Mouse (Mus musculus): ENCODE measurements around the gene Gm9044. TPM values are rescaled to one million over a fixed set of nuclear protein-coding genes. Genes with fewer than 3 reads are reported as not detected.

Gm9044 gene
- polyA plus RNA-seq, 1 experiment from 2014 or later, result 0.08 TPM

Other genes starting within 250 kb of the Gm9044 start
- gene Mdm1, start 190.6 kb downstream of the Gm9044 start, polyA plus RNA-seq (2015; fragmentation: Nextera tagmentation; extraction: Ambion mirVana), result 36.6 and 37.1 TPM in 2 replicates
- not detected in 2 replicates for gene Il22, start 127.5 kb downstream of the Gm9044 start, polyA plus RNA-seq (2015; fragmentation: Nextera tagmentation; extraction: Ambion mirVana)
- 0.32 and 0.35 TPM in 2 replicates for gene Gm32717, start 91.6 kb downstream of the Gm9044 start, polyA plus RNA-seq (2015; fragmentation: Nextera tagmentation; extraction: Ambion mirVana)
- gene Gm32802, start 73.7 kb downstream of the Gm9044 start, polyA plus RNA-seq (2015; fragmentation: Nextera tagmentation; extraction: Ambion mirVana), result 0.32 and 0.35 TPM in 2 replicates
- not detected in 2 replicates for gene Iltifb, start 37.4 kb downstream of the Gm9044 start, polyA plus RNA-seq (2015; fragmentation: Nextera tagmentation; extraction: Ambion mirVana)
- 0.08 TPM in 1 of 2 replicates, not detected in the other for gene Gm9040, start 5.4 kb downstream of the Gm9044 start, polyA plus RNA-seq (2015; fragmentation: Nextera tagmentation; extraction: Ambion mirVana)
- 0.09 TPM in 1 of 2 replicates, not detected in the other for gene Gm9045, start 5.4 kb upstream of the Gm9044 start, polyA plus RNA-seq (2015; fragmentation: Nextera tagmentation; extraction: Ambion mirVana)
- not detected in 2 replicates for gene Gm9046, start 10.8 kb upstream of the Gm9044 start, polyA plus RNA-seq (2015; fragmentation: Nextera tagmentation; extraction: Ambion mirVana)
- gene Gm9048, start 16.3 kb upstream of the Gm9044 start, polyA plus RNA-seq (2015; fragmentation: Nextera tagmentation; extraction: Ambion mirVana), result not detected in 2 replicates
- gene Gm9049, start 21.7 kb upstream of the Gm9044 start, polyA plus RNA-seq (2015; fragmentation: Nextera tagmentation; extraction: Ambion mirVana), result 0.09 TPM in 1 of 2 replicates, not detected in the other
- gene Ifng, start 108.6 kb upstream of the Gm9044 start, polyA plus RNA-seq (2015; fragmentation: Nextera tagmentation; extraction: Ambion mirVana), result not detected in 2 replicates

Data from hindbrain, embryonic 13.5 days (tissue).